Mouse (Mus musculus) MEL (cell line): ENCODE data around the gene Nrtn. TPM values are rescaled to one million over a fixed set of nuclear protein-coding genes. Genes with fewer than 3 reads are reported as not detected.

Experiments
- DNase-seq: peaks from one replicate; pipeline ENCODE4 v3.0.0; 2011; ENCODE audit warnings: low read depth, low spot score
- H3K27ac ChIP-seq: 2 replicates; pipeline ENCODE4 v1.5.1; 2012; ENCODE audit warnings: low read depth, mild to moderate bottlenecking, control low read depth, low read length, moderate library complexity; ENCODE audit not compliant: control insufficient read depth
- H3K27me3 ChIP-seq, 2 experiments: fragments of 150-350 bp in 1 of 2; sonication (generic) in 1 of 2; 2 replicates each; pipeline ENCODE4 v1.6.1; 2012; ENCODE audit warnings: low read length in 2 of 2, mild to moderate bottlenecking in 2 of 2, improper control_type of control experiment in 1 of 2, moderate library complexity in 1 of 2; ENCODE audit not compliant: insufficient read depth in 2 of 2, control insufficient read depth in 1 of 2
- H3K36me3 ChIP-seq, 2 experiments: 2 replicates each; pipeline ENCODE4 v1.6.1; 2012 to 2014; ENCODE audit warnings: low read length in 2 of 2, improper control_type of control experiment in 1 of 2, inconsistent platforms in 1 of 2, mild to moderate bottlenecking in 1 of 2; ENCODE audit not compliant: insufficient read depth in 2 of 2, control insufficient read depth in 1 of 2
- H3K4me1 ChIP-seq, 2 experiments: fragments of 150-350 bp in 1 of 2; sonication (generic) in 1 of 2; 2 replicates each; pipeline ENCODE4 v1.6.1; 2012; ENCODE audit warnings: low read length in 2 of 2, improper control_type of control experiment in 1 of 2, mild to moderate bottlenecking in 1 of 2; ENCODE audit not compliant: insufficient read depth in 2 of 2, control insufficient read depth in 1 of 2
- H3K4me3 ChIP-seq, 2 experiments: fragments of 150-350 bp in 1 of 2; sonication (generic) in 1 of 2; 2 replicates each; pipeline ENCODE4 v1.5.1; 2012; ENCODE audit warnings: low read depth in 2 of 2, low read length in 2 of 2, mild to moderate bottlenecking in 2 of 2, moderate library complexity in 2 of 2, control low read depth in 1 of 2, improper control_type of control experiment in 1 of 2; ENCODE audit not compliant: control insufficient read depth in 1 of 2, insufficient read depth in 1 of 2
- H3K79me2 ChIP-seq: 2 replicates; pipeline ENCODE4 v1.6.1; 2012; ENCODE audit warnings: mild to moderate bottlenecking, low read length, moderate library complexity; ENCODE audit not compliant: control insufficient read depth, poor library complexity, insufficient read depth
- H3K9ac ChIP-seq: 2 replicates; pipeline ENCODE4 v1.6.1; 2012; ENCODE audit warnings: low read depth, mild to moderate bottlenecking, control low read depth, low read length, moderate library complexity; ENCODE audit not compliant: control insufficient read depth, poor library complexity, severe bottlenecking
- H3K9me3 ChIP-seq: fragments of 150-350 bp; sonication (generic); replicated peaks from 2 replicates; pipeline ENCODE4 v1.6.1; 2012; ENCODE audit warnings: mild to moderate bottlenecking, low read length, improper control_type of control experiment, moderate library complexity; ENCODE audit not compliant: insufficient read depth
- CHD1 ChIP-seq: IDR thresholded peaks from 2 replicates; pipeline ENCODE4 v1.6.1; 2012; ENCODE audit warnings: low read depth, mild to moderate bottlenecking, inconsistent platforms, low read length, improper control_type of control experiment
- CHD2 ChIP-seq: IDR thresholded peaks from 2 replicates; pipeline ENCODE4 v1.6.1; 2011; ENCODE audit warnings: low read length, improper control_type of control experiment
- CTCF ChIP-seq, 3 experiments: IDR thresholded peaks in 2 of 3; conservative IDR thresholded peaks in 1 of 3; 2 replicates each; pipeline ENCODE4 v1.5.1; 2011 to 2012; ENCODE audit warnings: low read length in 3 of 3, low read depth in 2 of 3, mild to moderate bottlenecking in 2 of 3, improper control_type of control experiment in 1 of 3, inconsistent platforms in 1 of 3, mixed read lengths in 1 of 3, moderate library complexity in 1 of 3; ENCODE audit not compliant: control insufficient read depth in 1 of 3, insufficient read depth in 1 of 3, poor library complexity in 1 of 3, severe bottlenecking in 1 of 3
- E2F4 ChIP-seq: IDR thresholded peaks from 2 replicates; pipeline ENCODE4 v1.6.1; 2011; ENCODE audit warnings: low read depth, low read length, improper control_type of control experiment, borderline replicate concordance
- ELF1 ChIP-seq: IDR thresholded peaks from 2 replicates; pipeline ENCODE4 v1.6.1; 2014; ENCODE audit warnings: low read depth, mild to moderate bottlenecking, inconsistent platforms, low read length, improper control_type of control experiment, moderate library complexity
- GATA1 ChIP-seq: IDR thresholded peaks from 2 replicates; pipeline ENCODE4 v1.6.1; 2011; ENCODE audit warnings: low read depth, low read length, improper control_type of control experiment
- JUND ChIP-seq: IDR thresholded peaks from 2 replicates; pipeline ENCODE4 v1.6.1; 2011; ENCODE audit warnings: low read depth, mild to moderate bottlenecking, improper control_type of control experiment, low read length
- KAT2A ChIP-seq: conservative IDR thresholded peaks from 2 replicates; pipeline ENCODE4 v1.6.1; 2012; ENCODE audit warnings: low read depth, low read length, improper control_type of control experiment, inconsistent platforms
- MAX ChIP-seq: IDR thresholded peaks from 2 replicates; pipeline ENCODE4 v1.6.1; 2011; ENCODE audit warnings: low read length, improper control_type of control experiment
- MAZ ChIP-seq: IDR thresholded peaks from 2 replicates; pipeline ENCODE4 v1.6.1; 2012; ENCODE audit warnings: low read depth, mild to moderate bottlenecking, inconsistent platforms, low read length, improper control_type of control experiment
- MXI1 ChIP-seq: IDR thresholded peaks from 2 replicates; pipeline ENCODE4 v1.6.1; 2011; ENCODE audit warnings: mild to moderate bottlenecking, low read depth, low read length, improper control_type of control experiment
- MYB ChIP-seq: IDR thresholded peaks from 2 replicates; pipeline ENCODE4 v1.6.1; 2011; ENCODE audit warnings: mild to moderate bottlenecking, low read depth, low read length, improper control_type of control experiment
- MYC ChIP-seq: IDR thresholded peaks from 2 replicates; pipeline ENCODE4 v1.6.1; 2011; ENCODE audit warnings: low read depth, mild to moderate bottlenecking, low read length, improper control_type of control experiment, moderate library complexity
- NRF1 ChIP-seq: IDR thresholded peaks from 2 replicates; pipeline ENCODE4 v1.6.1; 2014; ENCODE audit warnings: low read depth, mild to moderate bottlenecking, inconsistent platforms, low read length, improper control_type of control experiment, moderate library complexity; ENCODE audit not compliant: poor library complexity, insufficient read depth, severe bottlenecking
- POLR2AphosphoS2 ChIP-seq: IDR thresholded peaks from 2 replicates; pipeline ENCODE4 v1.6.1; 2011; ENCODE audit warnings: low read length, improper control_type of control experiment
- RCOR1 ChIP-seq: IDR thresholded peaks from 2 replicates; pipeline ENCODE4 v1.6.1; 2012; ENCODE audit warnings: low read depth, mild to moderate bottlenecking, inconsistent platforms, low read length, improper control_type of control experiment
- SMC3 ChIP-seq: IDR thresholded peaks from 2 replicates; pipeline ENCODE4 v1.6.1; 2011; ENCODE audit warnings: low read depth, low read length, improper control_type of control experiment
- TAL1 ChIP-seq: IDR thresholded peaks from 2 replicates; pipeline ENCODE4 v1.6.1; 2012; ENCODE audit warnings: mild to moderate bottlenecking, inconsistent platforms, low read length, moderate library complexity, mixed read lengths
- TCF12 ChIP-seq: IDR thresholded peaks from 2 replicates; pipeline ENCODE4 v1.6.1; 2014; ENCODE audit warnings: low read depth, mild to moderate bottlenecking, inconsistent platforms, low read length, improper control_type of control experiment, moderate library complexity
- USF1 ChIP-seq: IDR thresholded peaks from 2 replicates; pipeline ENCODE4 v1.6.1; 2014; ENCODE audit warnings: low read depth, mild to moderate bottlenecking, inconsistent platforms, low read length, improper control_type of control experiment, moderate library complexity
- ZC3H11A ChIP-seq: IDR thresholded peaks from 2 replicates; pipeline ENCODE4 v1.6.1; 2012; ENCODE audit warnings: low read depth, mild to moderate bottlenecking, inconsistent platforms, low read length, improper control_type of control experiment
- ZKSCAN1 ChIP-seq: IDR thresholded peaks from 2 replicates; pipeline ENCODE4 v1.6.1; 2012; ENCODE audit warnings: low read depth, mild to moderate bottlenecking, inconsistent platforms, low read length, improper control_type of control experiment, moderate library complexity
- ZNF384 ChIP-seq: IDR thresholded peaks from 2 replicates; pipeline ENCODE4 v1.6.1; 2012; ENCODE audit warnings: low read depth, mild to moderate bottlenecking, inconsistent platforms, low read length, improper control_type of control experiment
- polyA plus RNA-seq, 2 experiments: library from polyadenylated mRNA; stranded (reverse) in 1 of 2; unstranded in 1 of 2; fragments of >175 nt in 1 of 2; fragments of >200 nt in 1 of 2; gene quantifications; 2 replicates each; pipeline versions ENCODE4 v1.2.1 to v1.2.4; 2012; ENCODE audit warnings: low replicate concordance in 2 of 2, low read depth in 1 of 2; ENCODE audit not compliant: insufficient read length in 2 of 2, insufficient read depth in 1 of 2, missing spikeins in 1 of 2
- total RNA-seq: library from RNA; depleted of rRNA; stranded (reverse); fragments of 300-350 nt; gene quantifications from 2 replicates; pipeline ENCODE4 v1.2.3, GENCODE M21; 2012

Gene Nrtn
- total and polyA plus RNA-seq, 3 experiments, result 10.9 to 11.8 TPM; not detected in 1

- peaks cover 0 to 1% of the 10 kb centered on the region in 2 experiments; a peak in 3 of 4 replicates for H3K27me3 ChIP-seq
- TF ChIP-seq MAX (no peak), E2F4 (no peak), ZNF384 (no peak), USF1 (no peak), CHD2 (no peak), ELF1 (no peak), KAT2A (no peak), ZC3H11A (no peak), CTCF (IDR thresholded peaks at IDR 0.05 in 2 of 3, conservative IDR thresholded peaks at IDR 0.05 in 1 of 3; ENCODE audit: control insufficient read depth in 1 of 3, insufficient read depth in 1 of 3, low read depth in 2 of 3, low read length in 3 of 3, poor library complexity in 1 of 3, severe bottlenecking in 1 of 3) (no peak), MAZ (no peak), MYC (no peak), NRF1 (no peak), ZKSCAN1 (no peak), TCF12 (no peak), JUND (no peak), MXI1 (no peak)
- no peaks in the 10 kb centered on the region for H3K79me2 ChIP-seq
- no peaks in the 10 kb centered on the region for H3K9me3 ChIP-seq
- no peaks in the 10 kb centered on the region for H3K36me3 ChIP-seq
- no peak overlapping the region for H3K9ac ChIP-seq
- no peak overlapping the region for H3K27ac ChIP-seq
- no peak for DNase-seq
- H3K4me3 ChIP-seq, result no peak overlapping the region
- no peaks in the 10 kb centered on the region for H3K4me1 ChIP-seq
Observed at GRCm38 (mm10) chr17:56727029-56727649, 30.2 kb downstream of the Nrtn start.

- TF ChIP-seq TAL1 (no peak), MYC (no peak), MXI1 (no peak), POLR2AphosphoS2 (no peak; the same call in 1 of the 2 replicates), MYB (no peak), SMC3 (no peak), NRF1 (no peak), CTCF (IDR thresholded peaks at IDR 0.05 in 2 of 3, conservative IDR thresholded peaks at IDR 0.05 in 1 of 3; ENCODE audit: control insufficient read depth in 1 of 3, insufficient read depth in 1 of 3, low read depth in 2 of 3, low read length in 3 of 3, poor library complexity in 1 of 3, severe bottlenecking in 1 of 3) (no peak), RCOR1 (no peak), GATA1 (no peak), CHD1 (no peak), ELF1 (no peak)
- H3K9me3 ChIP-seq, result no peaks in the 10 kb centered on the region
- H3K79me2 ChIP-seq, result peaks cover 9% of the 10 kb centered on the region
- H3K4me3 ChIP-seq, result no peak overlapping the region
- no peak overlapping the region for H3K27ac ChIP-seq
- H3K27me3 ChIP-seq, result no peaks in the 10 kb centered on the region
- DNase-seq, result no peak
- no peak overlapping the region for H3K9ac ChIP-seq
- peaks cover 0 to 2% of the 10 kb centered on the region in 2 experiments; a peak in 1 of 4 replicates for H3K36me3 ChIP-seq
- peaks cover 0 to 3% of the 10 kb centered on the region in 2 experiments; a peak in 1 of 4 replicates for H3K4me1 ChIP-seq
Observed at GRCm38 (mm10) chr17:56723419-56724161, 33.7 kb downstream of the Nrtn start.
